Mouse (Mus musculus): ENCODE results near the gene Dio3. TPM values are rescaled to one million over a fixed set of nuclear protein-coding genes. Genes with fewer than 3 reads are reported as not detected.

Gene Dio3
- total and polyA plus RNA-seq, 3 experiments: not detected

- no peak overlapping the region for H3K4me3 ChIP-seq (ENCODE audit: control insufficient read depth in 1 of 2, insufficient read depth in 1 of 2, low read depth in 2 of 2, low read length in 2 of 2)
- H3K36me3 ChIP-seq (ENCODE audit: control insufficient read depth in 1 of 2, insufficient read depth in 2 of 2, low read length in 2 of 2): no peaks in the 10 kb centered on the region
- no peaks in the 10 kb centered on the region for H3K79me2 ChIP-seq (ENCODE audit: control insufficient read depth, insufficient read depth, low read length, poor library complexity)
- no peak for DNase-seq (ENCODE audit: low read depth, low spot score)
- no peaks in the 10 kb centered on the region for H3K27me3 ChIP-seq (ENCODE audit: control insufficient read depth in 1 of 2, insufficient read depth in 2 of 2, low read length in 2 of 2)
- H3K4me1 ChIP-seq (ENCODE audit: control insufficient read depth in 1 of 2, insufficient read depth in 2 of 2, low read length in 2 of 2): no peaks in the 10 kb centered on the region
- H3K27ac ChIP-seq (ENCODE audit: control insufficient read depth, low read depth, low read length): no peak overlapping the region
- no peaks in the 10 kb centered on the region for H3K9me3 ChIP-seq (replicated peaks; ENCODE audit: insufficient read depth, low read length)
- H3K9ac ChIP-seq (ENCODE audit: control insufficient read depth, low read depth, low read length, poor library complexity, severe bottlenecking): no peak overlapping the region
- TF ChIP-seq CHD2 (IDR thresholded peaks at IDR 0.05; ENCODE audit: low read length): no peak
- no peak for TF ChIP-seq ZKSCAN1 (IDR thresholded peaks at IDR 0.05; ENCODE audit: low read depth, low read length)
- TF ChIP-seq CHD1 (IDR thresholded peaks at IDR 0.05; ENCODE audit: low read depth, low read length): no peak
- no peak for TF ChIP-seq POLR2AphosphoS5 (IDR thresholded peaks at IDR 0.05; ENCODE audit: borderline replicate concordance, low read depth, low read length)
- TF ChIP-seq MAX (IDR thresholded peaks at IDR 0.05; ENCODE audit: low read length): no peak
These were observed 22.2 kb upstream of the Dio3 start for GRCm38 (mm10) chr12:110256478-110257220.

GRCm38 (mm10) chr12:110268226-110268625, 10.6 kb upstream of the Dio3 start:
- H3K4me1 ChIP-seq (ENCODE audit: control insufficient read depth in 1 of 2, insufficient read depth in 2 of 2, low read length in 2 of 2): no peaks in the 10 kb centered on the region
- H3K9me3 ChIP-seq (replicated peaks; ENCODE audit: insufficient read depth, low read length): no peaks in the 10 kb centered on the region
- no peaks in the 10 kb centered on the region for H3K27me3 ChIP-seq (ENCODE audit: control insufficient read depth in 1 of 2, insufficient read depth in 2 of 2, low read length in 2 of 2)
- H3K36me3 ChIP-seq (ENCODE audit: control insufficient read depth in 1 of 2, insufficient read depth in 2 of 2, low read length in 2 of 2): no peaks in the 10 kb centered on the region
- no peak overlapping the region for H3K27ac ChIP-seq (ENCODE audit: control insufficient read depth, low read depth, low read length)
- no peak overlapping the region for H3K9ac ChIP-seq (ENCODE audit: control insufficient read depth, low read depth, low read length, poor library complexity, severe bottlenecking)
- no peak for DNase-seq (ENCODE audit: low read depth, low spot score)
- TF ChIP-seq UBTF (IDR thresholded peaks at IDR 0.05; ENCODE audit: borderline replicate concordance, insufficient read depth, low read depth, low read length): no peak
- TF ChIP-seq MAZ (IDR thresholded peaks at IDR 0.05; ENCODE audit: low read depth, low read length): no peak
- no peak for TF ChIP-seq MXI1 (IDR thresholded peaks at IDR 0.05; ENCODE audit: low read depth, low read length)
- no peak for TF ChIP-seq SMC3 (IDR thresholded peaks at IDR 0.05; ENCODE audit: low read depth, low read length)
- TF ChIP-seq TBP (IDR thresholded peaks at IDR 0.05; ENCODE audit: low read depth, low read length): no peak
- TF ChIP-seq GABPA (IDR thresholded peaks at IDR 0.05; ENCODE audit: low read depth, low read length): no peak
- TF ChIP-seq JUND (IDR thresholded peaks at IDR 0.05; ENCODE audit: low read depth, low read length): no peak
- TF ChIP-seq USF1 (IDR thresholded peaks at IDR 0.05; ENCODE audit: low read depth, low read length): no peak
- TF ChIP-seq ZKSCAN1 (IDR thresholded peaks at IDR 0.05; ENCODE audit: low read depth, low read length): no peak
- no peak for TF ChIP-seq MEF2A (IDR thresholded peaks at IDR 0.05; ENCODE audit: extremely low read depth, insufficient replicate concordance, low read depth, low read length, poor library complexity, severe bottlenecking)
- TF ChIP-seq SIN3A (IDR thresholded peaks at IDR 0.05; ENCODE audit: low read length): no peak
- no peak for TF ChIP-seq MAFK (IDR thresholded peaks at IDR 0.05; ENCODE audit: borderline replicate concordance, low read depth, low read length)
- no peak for TF ChIP-seq MAX (IDR thresholded peaks at IDR 0.05; ENCODE audit: low read length)
- TF ChIP-seq RCOR1 (IDR thresholded peaks at IDR 0.05; ENCODE audit: low read depth, low read length): no peak
- TF ChIP-seq HCFC1 (IDR thresholded peaks at IDR 0.05; ENCODE audit: low read depth, low read length): no peak
- no peak for TF ChIP-seq KAT2A (conservative IDR thresholded peaks at IDR 0.05; ENCODE audit: low read depth, low read length)
- no peak for TF ChIP-seq MYC (IDR thresholded peaks at IDR 0.05; ENCODE audit: low read depth, low read length)
- TF ChIP-seq ZMIZ1 (IDR thresholded peaks at IDR 0.05; ENCODE audit: low read depth, low read length): no peak
- H3K79me2 ChIP-seq (ENCODE audit: control insufficient read depth, insufficient read depth, low read length, poor library complexity): no peaks in the 10 kb centered on the region
- no peak overlapping the region for H3K4me3 ChIP-seq (ENCODE audit: control insufficient read depth in 1 of 2, insufficient read depth in 1 of 2, low read depth in 2 of 2, low read length in 2 of 2)
